ENCODE assay signal across 8 mouse cellular contexts in the genomic region with DNA sequence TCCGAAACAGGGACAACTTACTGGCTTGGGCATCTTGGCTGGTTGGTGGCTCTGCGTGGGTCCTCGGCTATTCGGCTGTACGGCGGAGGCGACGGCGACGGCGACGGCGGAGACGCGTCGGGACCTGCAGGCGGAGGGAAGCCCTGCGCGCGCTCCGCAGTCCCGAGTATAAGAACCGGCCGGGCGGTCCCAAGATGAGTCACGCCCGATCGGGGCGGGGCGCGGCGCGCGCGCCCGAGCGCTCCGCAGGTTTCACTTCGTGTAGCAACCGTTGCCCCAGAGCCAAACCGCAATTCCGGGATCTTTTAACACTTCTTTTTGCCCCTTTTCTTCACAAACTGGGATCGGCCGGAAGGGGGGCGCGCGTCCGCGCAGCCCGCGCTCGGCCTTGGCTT. TPM values are rescaled to one million over a fixed set of nuclear protein-coding genes. Genes with fewer than 3 reads are reported as not detected.
A peak's percentile ranks its signal among the peaks of the same experiment; 100 is the strongest.
DNase-seq lines count a peak whose midpoint lies in the region; ATAC-seq and TF ChIP-seq lines count a peak whose summit lies in the region.

Ezr (minus strand) TSS at position 174 of the 395 bp plus-strand sequence.

- no peaks in the 10 kb centered on the region for H3K9me3 ChIP-seq in ES-E14 (ENCODE audit: control insufficient read depth, insufficient read depth, low read depth, low read length)
- no peaks in the 10 kb centered on the region for H3K9me3 ChIP-seq in forebrain, embryonic 13.5 days (replicated peaks)
- H3K9me3 ChIP-seq in heart, postnatal 0 days (replicated peaks; ENCODE audit: control insufficient read depth, low read length), result no peaks in the 10 kb centered on the region

- in situ Hi-C loops in ES-E14 (cut with MboI; ENCODE audit: low sequenced_read_pairs in 2 of 2, unreplicated experiment in 2 of 2), result no loop called here

- TF ChIP-seq CTCF in heart, postnatal 0 days (IDR thresholded peaks at IDR 0.05; ENCODE audit: low read depth), result no peak

- peak within 1 kb of the TSS; percentile 77 for H3K4me2 ChIP-seq in forebrain, embryonic 13.5 days
- peak within 1 kb of the TSS; percentile 90 for H3K4me2 ChIP-seq in heart, postnatal 0 days (ENCODE audit: low read depth, low read length)

- peak; percentile 77 for DNase-seq in ES-E14 (ENCODE audit: low read depth, low spot score)
- peak; percentile 77 for DNase-seq in heart, postnatal 0 days (ENCODE audit: low spot score)
- DNase-seq in kidney, postnatal 4 days, result peak; percentile 92 to 96
- DNase-seq in lung, adult 18-20 months, result peak; percentile 92 to 94
- peak; percentile 88 to 91 for DNase-seq in thymus, adult 18-20 months

- peak; percentile 56; the same call in 1 of the 2 replicates for ATAC-seq in cerebellum, adult (ENCODE audit: insufficient number of reproducible peaks, low FRiP score, low TSS enrichment)
- peak; percentile 77 for ATAC-seq in forebrain, embryonic 13.5 days
- peak; percentile 86 for ATAC-seq in heart, postnatal 0 days (ENCODE audit: insufficient read depth, low read depth)
- peak; percentile 60 for ATAC-seq in neutrophil, adult 5-6 weeks (ENCODE audit: extremely low read depth, insufficient number of reproducible peaks, low FRiP score, poor library complexity, severe bottlenecking)

- H3K9ac ChIP-seq in ES-E14 (ENCODE audit: insufficient read depth, low read depth, low read length, poor library complexity, severe bottlenecking), result peak within 1 kb of the TSS; percentile 91
- peak within 1 kb of the TSS; percentile 85 for H3K9ac ChIP-seq in forebrain, embryonic 13.5 days
- H3K9ac ChIP-seq in heart, postnatal 0 days (replicated peaks; ENCODE audit: low read depth, low read length), result peak within 1 kb of the TSS; percentile 93

- 0 out of 2 replicates have a peak, but pooled peaks cover 2% of the 10 kb centered on the region for H3K27me3 ChIP-seq in forebrain, embryonic 13.5 days
- H3K27me3 ChIP-seq in heart, postnatal 0 days (ENCODE audit: control insufficient read depth, insufficient read depth, low read length), result no peaks in the 10 kb centered on the region

- H3K27ac ChIP-seq in ES-E14 (ENCODE audit: insufficient read depth, low read depth, low read length, poor library complexity, severe bottlenecking), result peak within 1 kb of the TSS; percentile 89
- H3K27ac ChIP-seq in forebrain, embryonic 13.5 days, result peak within 1 kb of the TSS; percentile 68
- peak within 1 kb of the TSS; percentile 96 for H3K27ac ChIP-seq in heart, postnatal 0 days (ENCODE audit: low read depth)

- under 1% methylated on average over 48 of the region's 52 CpGs for WGBS in forebrain, embryonic 13.5 days
- WGBS in heart, postnatal 0 days, result under 1% methylated on average over 52 of the region's 52 CpGs

- H3K36me3 ChIP-seq in ES-E14 (ENCODE audit: control insufficient read depth, insufficient read depth, low read length, poor library complexity, severe bottlenecking), result no peaks in the 10 kb centered on the region
- no peaks in the 10 kb centered on the region for H3K36me3 ChIP-seq in forebrain, embryonic 13.5 days (ENCODE audit: poor library complexity, severe bottlenecking)
- no peaks in the 10 kb centered on the region for H3K36me3 ChIP-seq in heart, postnatal 0 days (replicated peaks; ENCODE audit: control insufficient read depth, insufficient read depth, low read length)

- peak; percentile 42; the same call in 1 of the 2 replicates for TF ChIP-seq EP300 in heart, postnatal 0 days (IDR thresholded peaks at IDR 0.05; ENCODE audit: low read depth)

- H3K4me1 ChIP-seq in ES-E14 (ENCODE audit: control insufficient read depth in 2 of 2, insufficient read depth in 2 of 2, low read length in 2 of 2, poor library complexity in 1 of 2), result peaks cover 0 to 5% of the 10 kb centered on the region in 2 experiments
- H3K4me1 ChIP-seq in forebrain, embryonic 13.5 days, result peaks cover 40% of the 10 kb centered on the region
- peaks cover 27% of the 10 kb centered on the region for H3K4me1 ChIP-seq in heart, postnatal 0 days (ENCODE audit: control insufficient read depth, insufficient read depth)

- H3K4me3 ChIP-seq in ES-E14 (ENCODE audit: insufficient read depth in 1 of 2, low read depth in 1 of 2, low read length in 2 of 2, poor library complexity in 1 of 2, severe bottlenecking in 1 of 2), result peak within 1 kb of the TSS; percentile 77 to 93
- peak within 1 kb of the TSS; percentile 71 for H3K4me3 ChIP-seq in forebrain, embryonic 13.5 days
- H3K4me3 ChIP-seq in heart, postnatal 0 days (ENCODE audit: low read depth, low read length), result peak within 1 kb of the TSS; percentile 87

TF ChIP-seq in ES-E14, 5 proteins besides CTCF, POLR2A, EP300 and RAD21:
- no peak for TF ChIP-seq ZNF384 (IDR thresholded peaks at IDR 0.05; ENCODE audit: low read depth, low read length)
- TF ChIP-seq MAFK (IDR thresholded peaks at IDR 0.05; ENCODE audit: insufficient read depth, low read depth, low read length), result no peak
- TF ChIP-seq ZC3H11A (IDR thresholded peaks at IDR 0.05; ENCODE audit: borderline replicate concordance, low read depth, low read length), result no peak
- TF ChIP-seq HCFC1 (IDR thresholded peaks at IDR 0.05; ENCODE audit: borderline replicate concordance, insufficient read depth, low read length), result no peak
- no peak for TF ChIP-seq CHD2 (IDR thresholded peaks at IDR 0.05; ENCODE audit: low read depth, low read length)

RNA-seq across cellular contexts. Expression of gene Ezr, which starts in this region (rescaled TPM):
- 131 and 180 TPM in 2 replicates for total RNA-seq in ES-E14 (2012; rRNA removed)
- polyA plus RNA-seq in forebrain, embryonic 13.5 days (2015; fragmentation: Nextera tagmentation; extraction: Ambion mirVana), result 113 and 117 TPM in 2 replicates
- 91.3 and 103 TPM in 2 replicates for total RNA-seq in heart, postnatal 0 days (2014; rRNA removed; ENCODE audit: low replicate concordance)
- polyA plus RNA-seq in heart, postnatal 0 days (2015; fragmentation: Nextera tagmentation; extraction: Ambion mirVana), result 126 and 141 TPM in 2 replicates
- total RNA-seq in neutrophil, adult 5-6 weeks (2017), result 651 and 692 TPM in 2 replicates

Comparison
In these comparisons a context has a peak if more than half of its experiments do, and no peak if none do; other contexts are left out.
1. Peak in every context shown above with its lines: DNase-seq, ATAC-seq, H3K4me3 ChIP-seq and H3K27ac ChIP-seq.